Mouse (Mus musculus): ENCODE measurements around the gene Abcb9. TPM values are rescaled to one million over a fixed set of nuclear protein-coding genes. Genes with fewer than 3 reads are reported as not detected.

Gene Abcb9
- polyA plus RNA-seq, 1 experiment from 2014 or later: 3.8 TPM

GRCm38 (mm10) chr5:124050095-124051050, 45.2 kb downstream of the Abcb9 start:
- H3K36me3 ChIP-seq: no peaks in the 10 kb centered on the region
- H3K27me3 ChIP-seq: no peaks in the 10 kb centered on the region
- no peak for ATAC-seq (ENCODE audit: low FRiP score)
- H3K4me1 ChIP-seq: peaks cover 21% of the 10 kb centered on the region
- H3K9ac ChIP-seq: peak overlapping the region; percentile 43
- WGBS: 36% methylated on average over 14 of the region's 14 CpGs
- no peaks in the 10 kb centered on the region for H3K9me3 ChIP-seq (replicated peaks)
- peak overlapping the region; percentile 66 for H3K27ac ChIP-seq
- H3K4me2 ChIP-seq (replicated peaks): peak overlapping the region; percentile 9; the same call in 1 of the 2 replicates
- H3K4me3 ChIP-seq: 0 out of 2 replicates have a peak overlapping the region, but pooled peaks have one; percentile 1

- Histone ChIP-seq H3K4me1 (peaks cover 24% of the 10 kb centered on the region), H3K27ac (peak overlapping the region; percentile 66), H3K4me2 (replicated peaks) (0 out of 2 replicates have a peak overlapping the region, but pooled peaks have one; percentile 0), H3K9ac (peak overlapping the region; percentile 43), H3K9me3 (replicated peaks) (no peaks in the 10 kb centered on the region), H3K4me3 (no peak overlapping the region), H3K36me3 (no peaks in the 10 kb centered on the region), H3K27me3 (no peaks in the 10 kb centered on the region)
- WGBS: 63% methylated on average over 15 of the region's 15 CpGs
- ATAC-seq (ENCODE audit: low FRiP score): no peak
These were observed 46.2 kb downstream of the Abcb9 start for GRCm38 (mm10) chr5:124049249-124050045.

DNA sequence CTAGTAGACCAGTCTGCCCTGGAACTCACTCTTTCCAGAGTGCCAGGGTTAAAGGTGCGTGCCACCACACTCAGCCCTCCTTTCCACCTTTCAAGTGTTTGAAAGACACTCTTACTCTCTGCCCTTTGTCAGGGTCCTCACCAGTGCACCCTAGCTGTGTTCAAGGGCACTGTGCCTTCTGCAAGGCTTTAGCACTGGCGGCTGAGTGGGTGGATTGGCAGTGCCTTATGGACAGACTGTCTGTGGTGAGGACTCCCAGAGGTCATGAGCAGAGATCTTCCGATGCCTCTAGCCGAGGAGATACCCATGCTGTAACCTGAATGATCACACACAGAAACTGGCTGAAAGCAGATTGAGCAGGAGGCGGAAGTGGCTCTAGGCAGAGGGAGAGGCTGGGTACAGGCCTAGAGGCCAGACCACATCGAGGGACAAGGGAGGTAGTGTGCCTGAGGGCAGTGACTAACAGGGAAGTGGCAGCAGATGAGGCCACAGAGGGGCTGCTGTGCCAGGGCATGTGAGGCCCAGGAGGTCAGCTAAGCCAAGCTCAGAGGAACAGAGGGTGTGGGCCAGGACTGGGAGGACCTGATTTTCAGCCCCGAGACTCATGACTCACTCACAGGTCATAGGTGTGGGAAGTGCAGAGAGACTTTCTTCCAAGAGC, 48.7 kb downstream of the Abcb9 start:
- Histone ChIP-seq H3K36me3 (no peaks in the 10 kb centered on the region), H3K9ac (no peak overlapping the region), H3K27me3 (no peaks in the 10 kb centered on the region), H3K4me2 (replicated peaks) (no peak overlapping the region), H3K27ac (no peak overlapping the region), H3K4me1 (peaks cover 31% of the 10 kb centered on the region), H3K9me3 (replicated peaks) (no peaks in the 10 kb centered on the region), H3K4me3 (no peak overlapping the region)
- WGBS: 80% methylated on average over 7 of the region's 7 CpGs
- ATAC-seq (ENCODE audit: low FRiP score): no peak

GRCm38 (mm10) chr5:124045453-124046010, 50.1 kb downstream of the Abcb9 start:
- Histone ChIP-seq H3K4me3 (no peak overlapping the region), H3K36me3 (no peaks in the 10 kb centered on the region), H3K4me2 (replicated peaks) (no peak overlapping the region), H3K9ac (no peak overlapping the region), H3K27ac (peak overlapping the region; percentile 64), H3K9me3 (replicated peaks) (no peaks in the 10 kb centered on the region), H3K27me3 (no peaks in the 10 kb centered on the region), H3K4me1 (peaks cover 29% of the 10 kb centered on the region)
- 23% methylated on average over 11 of the region's 11 CpGs for WGBS
- no peak for ATAC-seq (ENCODE audit: low FRiP score)

DNA sequence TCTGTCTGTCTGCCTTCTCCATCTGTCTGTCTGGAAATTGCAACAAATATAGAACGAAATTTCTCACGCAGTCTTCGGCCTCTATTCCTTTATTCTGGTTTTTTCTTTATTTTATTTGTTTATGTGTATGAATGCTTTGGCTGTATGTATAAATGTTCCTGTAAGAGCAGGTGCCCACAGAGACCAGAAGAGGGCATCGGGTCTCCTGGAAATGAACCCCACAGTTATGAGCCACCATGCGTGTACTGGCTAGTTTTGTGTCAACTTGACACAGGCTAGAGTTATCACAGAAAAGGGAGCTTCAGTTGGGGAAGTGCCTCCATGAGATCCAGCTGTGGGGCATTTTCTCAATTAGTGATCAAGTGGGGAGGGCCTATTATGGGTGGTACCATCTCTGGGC, 51.6 kb downstream of the Abcb9 start:
- ATAC-seq (ENCODE audit: low FRiP score): peak; percentile 9; the same call in 1 of the 2 replicates
- Histone ChIP-seq H3K4me1 (peaks cover 15% of the 10 kb centered on the region), H3K36me3 (no peaks in the 10 kb centered on the region), H3K9me3 (replicated peaks) (no peaks in the 10 kb centered on the region), H3K27ac (peak overlapping the region; percentile 83), H3K27me3 (no peaks in the 10 kb centered on the region), H3K9ac (no peak overlapping the region), H3K4me3 (no peak overlapping the region), H3K4me2 (replicated peaks) (no peak overlapping the region)
- WGBS: 61% methylated on average over 5 of the region's 5 CpGs

GRCm38 (mm10) chr5:124043212-124043978, 52.2 kb downstream of the Abcb9 start:
- peak; percentile 92 for ATAC-seq (ENCODE audit: low FRiP score)
- H3K4me2 ChIP-seq (replicated peaks): no peak overlapping the region
- no peaks in the 10 kb centered on the region for H3K36me3 ChIP-seq
- H3K4me3 ChIP-seq: no peak overlapping the region
- H3K27ac ChIP-seq: peak overlapping the region; percentile 83
- H3K9ac ChIP-seq: no peak overlapping the region
- 18% methylated on average over 10 of the region's 10 CpGs for WGBS
- H3K27me3 ChIP-seq: no peaks in the 10 kb centered on the region
- H3K9me3 ChIP-seq (replicated peaks): no peaks in the 10 kb centered on the region
- peaks cover 15% of the 10 kb centered on the region for H3K4me1 ChIP-seq

- 66% methylated on average over 9 of the region's 9 CpGs for WGBS
- Histone ChIP-seq H3K27ac (no peak overlapping the region), H3K36me3 (no peaks in the 10 kb centered on the region), H3K4me2 (replicated peaks) (no peak overlapping the region), H3K4me3 (no peak overlapping the region), H3K27me3 (no peaks in the 10 kb centered on the region), H3K4me1 (peaks cover 26% of the 10 kb centered on the region), H3K9me3 (replicated peaks) (no peaks in the 10 kb centered on the region), H3K9ac (no peak overlapping the region)
- no peak for ATAC-seq (ENCODE audit: low FRiP score)
These were observed 54.5 kb downstream of the Abcb9 start for GRCm38 (mm10) chr5:124041097-124041496.

- 92% methylated on average over 6 of the region's 6 CpGs for WGBS
- no peak overlapping the region for H3K4me2 ChIP-seq (replicated peaks)
- H3K4me1 ChIP-seq: peaks cover 19% of the 10 kb centered on the region
- no peak overlapping the region for H3K9ac ChIP-seq
- no peak overlapping the region for H3K4me3 ChIP-seq
- no peaks in the 10 kb centered on the region for H3K36me3 ChIP-seq
- H3K27ac ChIP-seq: no peak overlapping the region
- H3K27me3 ChIP-seq: no peaks in the 10 kb centered on the region
- no peaks in the 10 kb centered on the region for H3K9me3 ChIP-seq (replicated peaks)
- no peak for ATAC-seq (ENCODE audit: low FRiP score)
These were observed 56.0 kb downstream of the Abcb9 start for GRCm38 (mm10) chr5:124039602-124040001.

GRCm38 (mm10) chr5:124036836-124037235, 58.8 kb downstream of the Abcb9 start:
- WGBS: 28% methylated on average over 5 of the region's 5 CpGs

DNA sequence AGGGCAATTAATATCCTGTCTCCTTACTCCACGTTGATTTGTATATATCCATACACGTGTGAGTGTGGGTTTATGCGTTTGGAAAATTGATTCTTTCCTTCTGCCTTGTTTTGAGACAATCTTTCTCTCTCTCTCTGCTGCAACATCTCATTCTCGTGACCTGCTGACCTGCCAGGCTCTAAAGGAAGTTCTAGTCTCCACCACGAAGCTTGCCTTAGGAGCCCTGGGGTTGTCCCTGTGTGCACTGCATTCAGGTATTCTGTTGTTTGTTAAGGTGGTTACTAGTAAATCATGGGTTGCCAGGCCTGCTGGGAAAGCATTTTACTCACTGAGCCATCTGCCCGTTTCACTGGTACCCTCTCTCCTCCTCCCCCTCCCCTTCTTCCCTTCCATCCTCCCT, 59.3 kb downstream of the Abcb9 start:
- Histone ChIP-seq H3K27ac (peak overlapping the region; percentile 72), H3K9me3 (replicated peaks) (no peaks in the 10 kb centered on the region)

More at GRCm38 (mm10) chr5:124036836-124037235, 58.8 kb downstream of the Abcb9 start:
- Histone ChIP-seq H3K9me3 (replicated peaks) (no peaks in the 10 kb centered on the region), H3K27ac (peak overlapping the region; percentile 72), H3K27me3 (no peaks in the 10 kb centered on the region), H3K9ac (no peak overlapping the region), H3K4me3 (no peak overlapping the region), H3K4me2 (replicated peaks) (0 out of 2 replicates have a peak overlapping the region, but pooled peaks have one; percentile 13), H3K36me3 (no peaks in the 10 kb centered on the region), H3K4me1 (peaks cover 11% of the 10 kb centered on the region)
- peak; percentile 59 for ATAC-seq (ENCODE audit: low FRiP score)

GRCm38 (mm10) chr5:124035806-124036205, 59.8 kb downstream of the Abcb9 start:
- Histone ChIP-seq H3K9ac (no peak overlapping the region), H3K9me3 (replicated peaks) (no peaks in the 10 kb centered on the region), H3K27me3 (no peaks in the 10 kb centered on the region), H3K4me3 (no peak overlapping the region), H3K4me1 (peaks cover 11% of the 10 kb centered on the region), H3K36me3 (no peaks in the 10 kb centered on the region), H3K4me2 (replicated peaks) (no peak overlapping the region), H3K27ac (no peak overlapping the region)
- 80% methylated on average over 8 of the region's 8 CpGs for WGBS
- ATAC-seq (ENCODE audit: low FRiP score): no peak

More for the DNA sequence above, 59.3 kb downstream of the Abcb9 start:
- Histone ChIP-seq H3K4me2 (replicated peaks) (no peak overlapping the region), H3K27me3 (no peaks in the 10 kb centered on the region), H3K36me3 (no peaks in the 10 kb centered on the region), H3K4me1 (peaks cover 11% of the 10 kb centered on the region), H3K4me3 (no peak overlapping the region), H3K9ac (no peak overlapping the region)
- no peak for ATAC-seq (ENCODE audit: low FRiP score)
- 31% methylated on average over 6 of the region's 6 CpGs for WGBS

Measured in hindbrain, embryonic 12.5 days (tissue).